8 mouse cellular contexts compared by ENCODE assay signal in the genomic region with DNA sequence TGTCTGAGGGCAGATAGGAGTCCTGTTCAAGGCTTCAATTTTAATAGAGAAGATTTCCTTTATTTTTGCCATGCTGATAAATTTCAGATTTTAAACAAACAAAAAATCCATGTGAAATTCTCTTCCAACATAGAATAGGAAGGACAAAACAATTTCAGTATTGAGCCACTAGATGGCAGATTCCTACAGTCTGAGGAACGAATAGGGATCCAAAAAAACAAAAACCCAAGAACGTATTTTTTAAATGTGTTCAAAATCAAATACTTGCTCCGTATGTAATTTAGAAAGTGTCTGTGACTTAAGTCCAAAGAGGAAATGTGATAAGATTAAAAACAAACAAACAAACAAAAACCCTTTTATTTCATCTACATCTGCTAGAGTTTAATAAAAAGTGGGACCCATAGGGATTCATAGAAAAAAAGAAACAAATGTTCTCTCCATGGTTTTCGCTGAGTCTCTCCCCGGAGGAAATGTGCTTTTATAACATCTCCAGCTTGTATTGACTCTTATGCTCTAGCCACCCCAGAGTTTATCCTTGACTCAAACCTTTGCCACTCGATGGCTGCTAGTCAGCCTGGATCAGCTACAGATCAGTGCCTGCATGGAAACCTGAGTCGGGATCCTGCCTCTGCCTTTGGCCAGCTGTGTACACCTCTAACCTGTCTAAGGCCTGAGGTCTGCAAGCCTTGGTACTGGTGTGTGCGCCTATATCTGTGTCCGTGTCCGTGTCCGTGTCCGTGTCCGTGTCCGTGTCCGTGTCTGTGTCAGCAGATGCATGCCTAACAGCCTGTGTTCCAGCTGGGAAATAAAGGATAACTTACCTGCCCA.
DNase-seq lines count a peak whose midpoint lies in the region; ATAC-seq and TF ChIP-seq lines count a peak whose summit lies in the region.

No protein-coding gene starts in this region.

- intact Hi-C loops in gastrocnemius, adult 2 months (cut with DNase I), result loop anchor here (10.0 kb wide), 1 partner anchor 320 kb away; no protein-coding TSS in a partner anchor
- intact Hi-C loops in gastrocnemius, postnatal 14 days (cut with DNase I; ENCODE audit: low total_unique reads), result loop anchor here (10.0 kb wide), 1 partner anchor 320 kb away; no protein-coding TSS in a partner anchor

- no peak overlapping the region for H3K27ac ChIP-seq in gastrocnemius, adult 2 months
- H3K27ac ChIP-seq in hindbrain, embryonic 14.5 days, result no peak overlapping the region
- no peak overlapping the region for H3K27ac ChIP-seq in stomach, embryonic 16.5 days (ENCODE audit: low read length)

- TF ChIP-seq CTCF in gastrocnemius, adult 2 months (IDR thresholded peaks at IDR 0.05), result peak; percentile 86

- H3K4me2 ChIP-seq in hindbrain, embryonic 14.5 days (replicated peaks), result peak overlapping the region; percentile 33
- H3K4me2 ChIP-seq in stomach, embryonic 16.5 days (ENCODE audit: low read depth, low read length), result peak overlapping the region; percentile 26

- H3K27me3 ChIP-seq in hindbrain, embryonic 14.5 days (ENCODE audit: control insufficient read depth, insufficient read depth, low read length), result no peaks in the 10 kb centered on the region
- no peaks in the 10 kb centered on the region for H3K27me3 ChIP-seq in stomach, embryonic 16.5 days (ENCODE audit: control insufficient read depth, insufficient read depth, low read length)

- peak; percentile 49; the same call in 1 of the 2 replicates for ATAC-seq in hindbrain, embryonic 14.5 days (ENCODE audit: low FRiP score)
- no peak for ATAC-seq in stomach, embryonic 16.5 days (ENCODE audit: insufficient read depth, low FRiP score)

- H3K9me3 ChIP-seq in hindbrain, embryonic 14.5 days (ENCODE audit: control insufficient read depth, low read length), result no peaks in the 10 kb centered on the region
- no peaks in the 10 kb centered on the region for H3K9me3 ChIP-seq in stomach, embryonic 16.5 days (replicated peaks; ENCODE audit: control insufficient read depth, low read length)

- peaks cover 9% of the 10 kb centered on the region for H3K4me1 ChIP-seq in hindbrain, embryonic 14.5 days (replicated peaks; ENCODE audit: control insufficient read depth, insufficient read depth, low read length)
- peaks cover 6% of the 10 kb centered on the region; the same call in 1 of the 2 replicates for H3K4me1 ChIP-seq in stomach, embryonic 16.5 days (ENCODE audit: control insufficient read depth, insufficient read depth, low read length)

- H3K36me3 ChIP-seq in hindbrain, embryonic 14.5 days (replicated peaks; ENCODE audit: control insufficient read depth, insufficient read depth), result no peaks in the 10 kb centered on the region
- no peaks in the 10 kb centered on the region for H3K36me3 ChIP-seq in stomach, embryonic 16.5 days (ENCODE audit: control insufficient read depth, insufficient read depth, low read length)

- H3K4me3 ChIP-seq in gastrocnemius, adult 2 months, result peak overlapping the region; percentile 44
- H3K4me3 ChIP-seq in hindbrain, embryonic 14.5 days (replicated peaks; ENCODE audit: low read length), result no peak overlapping the region; the same call in 1 of the 2 replicates
- peak overlapping the region; percentile 24 for H3K4me3 ChIP-seq in stomach, embryonic 16.5 days (replicated peaks; ENCODE audit: low read length)

- no peak overlapping the region for H3K9ac ChIP-seq in hindbrain, embryonic 14.5 days
- H3K9ac ChIP-seq in stomach, embryonic 16.5 days (ENCODE audit: low read length), result peak overlapping the region; percentile 43; the same call in 1 of the 2 replicates

- 60% methylated on average over 15 of the region's 15 CpGs for WGBS in hindbrain, embryonic 14.5 days
- WGBS in stomach, embryonic 16.5 days, result 51% methylated on average over 15 of the region's 15 CpGs

- peak; percentile 26 for DNase-seq in gastrocnemius, adult 2 months
- no peak for DNase-seq in gastrocnemius, postnatal 14 days
- peak; percentile 72 for DNase-seq in CD4-positive, CD25-positive, alpha-beta regulatory T cell, adult 2 months (ENCODE audit: low read depth, low spot score)
- DNase-seq in embryo, embryonic 10.5 days (ENCODE audit: low spot score), result peak; percentile 80
- peak; percentile 82 for DNase-seq in hindbrain, embryonic 14.5 days (ENCODE audit: low spot score)
- DNase-seq in lung, postnatal 25 days (ENCODE audit: low spot score), result peak; percentile 39
- no peak for DNase-seq in layer of hippocampus, adult 9-11 months

Comparison
In these comparisons a context has a peak if more than half of its experiments do, and no peak if none do; other contexts are left out.
1. DNase-seq: peak in gastrocnemius, adult 2 months (single experiment), CD4-positive, CD25-positive, alpha-beta regulatory T cell, adult 2 months (single experiment), embryo, embryonic 10.5 days (single experiment), hindbrain, embryonic 14.5 days (single experiment) and lung, postnatal 25 days (single experiment); none in gastrocnemius, postnatal 14 days (single experiment) and layer of hippocampus, adult 9-11 months (single experiment).